In genomic region chr2:105075809-105076208, GRCm38 (mm10) we compare ENCODE assay signal across 31 mouse cellular contexts. TPM values are rescaled to one million over a fixed set of nuclear protein-coding genes. Genes with fewer than 3 reads are reported as not detected.
"Had no signal": no experiment of that assay in that cellular context is flagged by ENCODE, and none has a peak within 500 bp of the region (broad histone marks: within the 10 kb centered on the region; RNA-seq: fewer than 3 reads in every experiment).

No protein-coding gene starts in this region.

- ATAC-seq: hindbrain, postnatal 0 days; intestine, embryonic 15.5 days; liver, embryonic 12.5 days had no signal

- H3K9ac ChIP-seq: heart, embryonic 13.5 days; heart, embryonic 15.5 days; hindbrain, embryonic 13.5 days; hindbrain, embryonic 15.5 days; intestine, embryonic 15.5 days; kidney, embryonic 15.5 days; limb, embryonic 13.5 days; limb, embryonic 15.5 days; liver, embryonic 12.5 days; liver, embryonic 14.5 days had no signal

- H3K36me3 ChIP-seq: heart, embryonic 13.5 days; heart, embryonic 15.5 days; hindbrain, embryonic 13.5 days; hindbrain, embryonic 15.5 days; intestine, embryonic 15.5 days; kidney, embryonic 15.5 days; limb, embryonic 13.5 days; limb, embryonic 15.5 days; liver, embryonic 12.5 days had no signal

- H3K4me2 ChIP-seq: heart, embryonic 11.5 days; heart, embryonic 13.5 days; heart, embryonic 15.5 days; hindbrain, embryonic 13.5 days; hindbrain, embryonic 15.5 days; intestine, embryonic 15.5 days; kidney, embryonic 15.5 days; limb, embryonic 13.5 days; limb, embryonic 15.5 days; liver, embryonic 12.5 days had no signal

- DNase-seq: gastrocnemius, postnatal 14 days; gastrocnemius, postnatal 36 days; heart, adult 11 months; heart, adult 2 months; heart, postnatal 14 days; heart, postnatal 36 days; kidney, adult 11 months; kidney, adult 2 months; kidney, postnatal 25 days; layer of hippocampus, adult 9-11 months; layer of hippocampus, postnatal 36 days; left cerebral cortex, postnatal 4 days had no signal

- H3K27me3 ChIP-seq: heart, embryonic 13.5 days; heart, embryonic 15.5 days; hindbrain, embryonic 13.5 days; hindbrain, embryonic 15.5 days; intestine, embryonic 15.5 days; kidney, embryonic 15.5 days; limb, embryonic 13.5 days; limb, embryonic 15.5 days; liver, embryonic 12.5 days had no signal

- H3K4me1 ChIP-seq: hindbrain, embryonic 13.5 days; hindbrain, embryonic 15.5 days; intestine, embryonic 15.5 days; limb, embryonic 15.5 days; liver, embryonic 12.5 days had no signal

- H3K9me3 ChIP-seq: heart, embryonic 13.5 days; heart, embryonic 15.5 days; hindbrain, embryonic 13.5 days; hindbrain, embryonic 15.5 days; intestine, embryonic 15.5 days; kidney, embryonic 15.5 days; limb, embryonic 13.5 days; limb, embryonic 15.5 days; liver, embryonic 12.5 days had no signal

- H3K4me3 ChIP-seq: heart, adult 2 months; heart, embryonic 13.5 days; heart, embryonic 15.5 days; hindbrain, embryonic 13.5 days; hindbrain, embryonic 15.5 days; intestine, embryonic 15.5 days; kidney, embryonic 15.5 days; limb, embryonic 13.5 days; limb, embryonic 15.5 days; liver, embryonic 12.5 days had no signal

- H3K27ac ChIP-seq: heart, adult 2 months; heart, embryonic 13.5 days; heart, embryonic 15.5 days; hindbrain, embryonic 13.5 days; hindbrain, embryonic 15.5 days; hindbrain, postnatal 0 days; intestine, embryonic 15.5 days; kidney, embryonic 15.5 days; limb, embryonic 13.5 days; limb, embryonic 15.5 days; liver, embryonic 12.5 days; liver, embryonic 14.5 days had no signal

RNA-seq across cellular contexts. Expression of gene Gm11060, which starts 16.0 kb away (rescaled TPM):
- polyA plus RNA-seq: gonadal fat pad, adult 2 months; heart, adult 2 months; heart, embryonic 11.5 days; heart, embryonic 13.5 days; heart, embryonic 15.5 days; heart, postnatal 0 days; hindbrain, embryonic 11.5 days; hindbrain, embryonic 13.5 days; hindbrain, embryonic 15.5 days; hindbrain, postnatal 0 days; intestine, embryonic 15.5 days; kidney, adult 2 months; kidney, embryonic 15.5 days; large intestine, adult 2 months; limb, embryonic 11.5 days; limb, embryonic 13.5 days; limb, embryonic 15.5 days; liver, adult 2 months; liver, embryonic 12.5 days; liver, embryonic 14.5 days; liver, embryonic 16.5 days had no signal
